Mouse (Mus musculus) kidney, postnatal 0 days (tissue): ENCODE data around the gene Sema3d. TPM values are rescaled to one million over a fixed set of nuclear protein-coding genes. Genes with fewer than 3 reads are reported as not detected.

Source experiments
- ATAC-seq: fragments of 200-750 bp; cut with Nextera tagmentation; replicated peaks from 2 replicates; pipeline ENCODE4 v1.8.0; 2017; ENCODE audit warnings: low read depth, moderate number of reproducible peaks, moderate TSS enrichment, moderate library complexity; ENCODE audit not compliant: low FRiP score
- DNase-seq: peaks from one replicate; pipeline ENCODE4 v3.0.0-alpha.2; 2016; ENCODE audit warnings: low spot score
- H3K27ac ChIP-seq: fragments of 300-500 bp; sonication (generic); 2 replicates; pipeline ENCODE4 v1.5.1; 2014; ENCODE audit warnings: mild to moderate bottlenecking
- H3K27me3 ChIP-seq: fragments of 300-500 bp; sonication (generic); 2 replicates; pipeline ENCODE4 v1.6.1; 2014; ENCODE audit warnings: low read length, mixed read lengths; ENCODE audit not compliant: insufficient read depth
- H3K36me3 ChIP-seq: fragments of 300-500 bp; sonication (generic); 2 replicates; pipeline ENCODE4 v1.6.1; 2014; ENCODE audit warnings: low read length, mixed read lengths; ENCODE audit not compliant: insufficient read depth
- H3K4me1 ChIP-seq: fragments of 300-500 bp; sonication (generic); replicated peaks from 2 replicates; pipeline ENCODE4 v1.6.1; 2014; ENCODE audit warnings: antibody characterized with exemption, low read length, mixed read lengths; ENCODE audit not compliant: insufficient read depth
- H3K4me2 ChIP-seq: fragments of 300-500 bp; sonication (generic); 2 replicates; pipeline ENCODE4 v1.6.1; 2014; ENCODE audit warnings: mild to moderate bottlenecking, low read length, moderate library complexity, mixed read lengths
- H3K4me3 ChIP-seq: fragments of 300-500 bp; sonication (generic); replicated peaks from 2 replicates; pipeline ENCODE4 v1.5.1; 2014; ENCODE audit warnings: low read depth, low read length
- H3K9ac ChIP-seq: fragments of 300-500 bp; sonication (generic); 2 replicates; pipeline ENCODE4 v1.6.1; 2014; ENCODE audit warnings: low read depth, low read length
- H3K9me3 ChIP-seq: fragments of 300-500 bp; sonication (generic); replicated peaks from 2 replicates; pipeline ENCODE4 v1.6.1; 2016; ENCODE audit warnings: low read length, inconsistent platforms, mixed read lengths
- CTCF ChIP-seq: IDR thresholded peaks from 2 replicates; pipeline ENCODE4 v1.5.1; 2016; ENCODE audit warnings: antibody characterized with exemption, low read depth, mild to moderate bottlenecking, moderate library complexity
- WGBS: fragments of 180-500 bp; shearing (Covaris S2); extraction: QIAGEN DNeasy Blood & Tissue Kit; methylation state at CpG from one replicate; pipeline ENCODE4 v1.1.7; 2014; 5-methylcytosine and 5-hydroxymethylcytosine counted together
- polyA plus RNA-seq: library from polyadenylated mRNA; unstranded; fragments of >200 nt; fragmentation: Nextera tagmentation; extraction: Ambion mirVana; gene quantifications from 2 replicates; pipeline ENCODE4 v1.2.1, GENCODE M21; 2015

Sema3d gene
- polyA plus RNA-seq, 1 experiment from 2014 or later: 11.1 TPM

DNA sequence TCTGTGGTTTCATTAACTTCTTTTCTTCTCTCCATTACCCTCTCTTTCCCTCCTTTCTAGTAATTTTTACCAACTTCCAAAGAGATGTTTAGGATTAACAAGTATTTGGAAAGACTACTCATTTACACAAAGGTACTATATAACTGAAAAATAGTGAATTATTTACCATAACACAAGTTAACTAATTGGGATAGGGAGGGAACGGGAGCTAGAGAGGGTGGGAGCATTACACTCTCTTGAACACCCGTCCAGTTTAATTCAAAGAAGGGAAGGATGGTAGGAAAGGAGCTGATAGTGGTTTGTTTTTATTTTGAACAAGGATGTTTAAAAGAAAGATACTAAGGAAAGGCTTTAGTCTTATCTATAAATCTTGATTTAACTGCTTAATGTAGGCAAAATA lies 104.7 kb downstream of the Sema3d start:
- WGBS: 60% methylated on average over 2 of the region's 2 CpGs
- DNase-seq (no peak), ATAC-seq (no peak; the same call in 1 of the 2 replicates)
- H3K27me3 ChIP-seq: no peaks in the 10 kb centered on the region
- no peaks in the 10 kb centered on the region for H3K36me3 ChIP-seq
- H3K9me3 ChIP-seq: no peaks in the 10 kb centered on the region
- H3K4me3 ChIP-seq: no peak overlapping the region
- H3K4me2 ChIP-seq: no peak overlapping the region
- no peak for TF ChIP-seq CTCF
- no peaks in the 10 kb centered on the region for H3K4me1 ChIP-seq
- H3K27ac ChIP-seq: no peak overlapping the region
- H3K9ac ChIP-seq: no peak overlapping the region

DNA sequence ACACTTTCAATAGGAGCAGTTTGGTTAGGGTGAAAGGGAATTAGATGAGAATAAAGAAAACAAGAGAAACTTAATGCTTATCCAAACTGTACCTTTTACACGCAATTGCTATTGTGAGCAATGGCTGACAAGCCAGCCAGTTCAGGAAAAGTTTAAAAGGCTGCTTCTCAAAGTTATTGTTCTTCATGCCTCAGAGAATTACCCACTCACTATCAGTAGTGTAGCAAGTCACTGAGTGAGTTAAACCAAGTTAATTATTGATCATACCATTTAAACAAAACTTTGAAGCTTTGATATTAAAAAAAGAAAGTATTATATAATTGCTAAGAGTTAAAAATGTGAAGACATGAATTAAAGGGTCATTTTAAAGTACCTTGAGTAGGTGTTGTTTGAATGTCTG lies 108.5 kb downstream of the Sema3d start:
- no peak overlapping the region for H3K4me3 ChIP-seq
- WGBS: 29% methylated on average over 1 of the region's 1 CpGs
- H3K27me3 ChIP-seq: no peaks in the 10 kb centered on the region
- TF ChIP-seq CTCF: no peak
- ATAC-seq (no peak), DNase-seq (no peak)
- H3K27ac ChIP-seq: no peak overlapping the region
- no peaks in the 10 kb centered on the region for H3K36me3 ChIP-seq
- H3K9me3 ChIP-seq: no peaks in the 10 kb centered on the region
- H3K4me2 ChIP-seq: no peak overlapping the region
- H3K4me1 ChIP-seq: no peaks in the 10 kb centered on the region
- no peak overlapping the region for H3K9ac ChIP-seq

DNA sequence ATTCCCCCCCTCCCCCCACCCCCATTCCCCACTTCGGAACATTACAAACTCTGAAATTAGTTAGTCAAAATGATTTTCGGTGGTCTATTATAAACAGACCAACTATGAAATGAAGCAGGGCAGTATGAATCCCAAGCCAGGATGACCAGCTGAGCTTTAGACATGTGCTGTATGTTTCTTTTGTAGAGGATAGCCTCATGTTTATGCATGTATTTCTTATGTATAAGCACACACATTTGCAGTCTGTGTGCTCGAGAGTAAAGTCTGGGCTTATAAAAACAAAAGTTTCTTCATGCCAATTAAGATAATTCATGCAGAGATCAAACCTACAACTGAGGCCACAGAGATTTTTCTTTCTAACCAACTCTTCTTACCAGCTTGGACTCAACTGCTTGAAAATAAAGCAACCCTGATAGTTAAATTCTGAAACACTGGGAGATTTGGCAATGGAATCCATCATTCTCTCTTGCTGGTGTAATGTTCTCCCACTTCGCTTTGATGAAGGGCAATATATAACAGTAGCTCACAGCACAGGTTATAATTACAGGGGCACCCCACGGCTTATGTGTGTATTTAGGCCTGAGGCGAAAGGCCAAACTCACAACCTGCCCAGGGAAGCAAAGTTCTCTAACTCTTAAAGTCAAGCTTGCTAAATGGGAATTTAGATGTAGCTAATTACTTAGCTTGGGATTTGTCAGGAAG lies 115.2 kb downstream of the Sema3d start:
- DNase-seq: no peak
- no peak overlapping the region for H3K27ac ChIP-seq
- no peak overlapping the region for H3K9ac ChIP-seq
- H3K9me3 ChIP-seq: no peaks in the 10 kb centered on the region
- H3K36me3 ChIP-seq: no peaks in the 10 kb centered on the region
- 62% methylated on average over 6 of the region's 6 CpGs for WGBS
- ATAC-seq: no peak
- H3K4me2 ChIP-seq: no peak overlapping the region
- no peaks in the 10 kb centered on the region for H3K27me3 ChIP-seq
- TF ChIP-seq CTCF: no peak
- H3K4me1 ChIP-seq: no peaks in the 10 kb centered on the region
- no peak overlapping the region for H3K4me3 ChIP-seq

DNA sequence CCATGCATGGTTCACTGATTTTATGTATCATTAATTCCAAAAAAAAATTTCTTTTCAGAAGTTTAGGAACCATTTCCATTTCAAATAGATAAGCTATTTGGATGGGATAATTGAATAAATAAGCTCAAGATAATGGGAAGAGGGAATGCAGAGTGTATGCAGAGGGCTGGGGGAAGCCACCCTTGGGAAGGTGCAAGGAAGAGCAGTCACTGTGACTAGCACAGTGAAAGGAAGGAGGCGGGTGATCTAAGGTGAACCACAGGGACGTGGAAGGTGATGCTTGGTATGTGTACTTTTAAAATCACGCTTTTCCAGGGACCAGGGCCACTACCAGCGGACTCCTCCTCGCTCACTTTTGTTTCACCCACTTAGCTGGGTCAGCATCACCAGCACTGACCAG lies 115.9 kb downstream of the Sema3d start:
- no peak for DNase-seq
- H3K4me3 ChIP-seq: no peak overlapping the region
- no peaks in the 10 kb centered on the region for H3K27me3 ChIP-seq
- H3K36me3 ChIP-seq: no peaks in the 10 kb centered on the region
- H3K9ac ChIP-seq: no peak overlapping the region
- 75% methylated on average over 5 of the region's 5 CpGs for WGBS
- no peak overlapping the region for H3K27ac ChIP-seq
- ATAC-seq: 0 out of 2 replicates have a peak, but pooled peaks have one; percentile 46
- no peaks in the 10 kb centered on the region for H3K9me3 ChIP-seq
- H3K4me1 ChIP-seq: no peaks in the 10 kb centered on the region
- H3K4me2 ChIP-seq: no peak overlapping the region
- TF ChIP-seq CTCF: no peak

DNA sequence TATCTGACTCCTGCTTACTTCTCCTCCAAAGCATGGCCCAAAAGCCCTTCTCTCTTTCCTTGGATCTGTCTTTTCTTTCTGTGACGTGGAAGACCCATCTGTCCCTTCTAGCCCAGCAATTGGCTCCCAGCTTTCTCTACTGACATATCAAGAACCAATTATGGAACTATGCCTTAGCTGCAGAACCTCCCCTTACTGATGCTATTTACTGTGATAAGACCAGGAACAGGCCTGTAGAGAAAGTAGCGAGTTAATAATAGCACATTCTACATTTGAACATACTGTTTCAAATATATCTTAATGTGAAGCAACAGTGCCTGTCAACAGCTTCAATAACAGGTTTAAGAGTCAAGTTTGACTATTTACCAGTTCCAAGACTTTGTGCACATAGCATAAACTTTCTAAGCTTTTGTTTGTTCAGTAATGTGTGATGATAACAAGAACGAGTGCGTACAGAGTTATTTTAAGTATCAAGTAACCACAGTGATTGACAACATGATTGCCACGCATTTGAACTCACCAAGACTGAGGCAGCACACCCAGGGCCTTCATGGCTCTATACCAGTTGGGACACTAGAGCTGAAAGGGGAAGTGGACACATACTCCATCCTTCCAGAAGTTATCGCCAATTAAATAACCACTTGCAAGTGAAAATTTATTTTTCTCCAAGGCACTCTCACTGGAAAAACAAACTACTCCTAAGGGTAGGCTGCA lies 116.8 kb downstream of the Sema3d start:
- no peak for TF ChIP-seq CTCF
- no peak for ATAC-seq
- Histone ChIP-seq H3K4me1 (no peaks in the 10 kb centered on the region), H3K36me3 (no peaks in the 10 kb centered on the region), H3K4me2 (no peak overlapping the region), H3K4me3 (no peak overlapping the region), H3K9ac (no peak overlapping the region), H3K9me3 (no peaks in the 10 kb centered on the region), H3K27me3 (no peaks in the 10 kb centered on the region), H3K27ac (no peak overlapping the region)
- no peak for DNase-seq
- 73% methylated on average over 6 of the region's 6 CpGs for whole genome bisulfite sequencing

DNA sequence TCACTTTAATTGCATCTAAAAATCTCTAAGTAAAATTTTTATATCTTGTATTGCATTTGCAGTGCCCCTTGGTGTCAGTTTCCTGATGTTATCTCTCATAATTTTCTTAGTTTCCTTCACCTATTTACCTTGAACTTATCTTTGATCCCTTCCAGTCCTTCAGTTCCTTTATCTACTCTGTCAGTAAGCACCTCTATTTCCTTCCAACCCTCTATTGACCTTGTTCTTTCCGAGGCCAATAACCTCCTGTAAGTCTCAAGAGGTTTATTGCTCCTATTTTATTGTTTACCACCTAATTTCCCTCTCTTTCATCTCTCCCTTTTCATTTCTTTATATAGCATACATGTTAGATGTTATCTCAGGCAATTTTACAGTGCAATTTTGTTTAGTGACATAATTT lies 129.3 kb downstream of the Sema3d start:
- no peak for DNase-seq
- H3K9me3 ChIP-seq: no peaks in the 10 kb centered on the region
- ATAC-seq: no peak
- no peak overlapping the region for H3K4me3 ChIP-seq
- no peak for TF ChIP-seq CTCF
- H3K9ac ChIP-seq: no peak overlapping the region
- H3K36me3 ChIP-seq: no peaks in the 10 kb centered on the region
- H3K27me3 ChIP-seq: no peaks in the 10 kb centered on the region
- H3K4me1 ChIP-seq: 0 out of 2 replicates have a peak, but pooled peaks cover 4% of the 10 kb centered on the region
- 29% methylated on average over 1 of the region's 1 CpGs for WGBS
- H3K27ac ChIP-seq: no peak overlapping the region
- no peak overlapping the region for H3K4me2 ChIP-seq
